In the genomic region with DNA sequence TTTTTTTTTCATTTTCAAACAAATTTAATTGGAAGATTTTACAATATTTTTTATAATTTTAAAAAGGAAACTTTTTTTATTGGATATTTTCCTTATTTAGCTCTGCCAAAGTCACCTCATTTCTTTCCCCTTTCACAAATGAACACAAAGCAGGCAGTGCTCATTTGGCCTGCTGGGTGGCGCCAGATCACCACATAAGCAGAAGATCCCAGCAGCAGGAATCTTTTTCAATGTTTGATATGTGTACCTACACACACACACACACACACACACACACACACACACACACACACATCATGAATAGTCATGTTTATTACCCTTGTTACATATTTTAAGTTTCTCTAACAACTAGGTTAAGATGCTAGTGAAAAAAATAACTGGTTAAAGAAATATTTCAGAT, we compare ENCODE assay signal across 11 mouse cellular contexts. TPM values are rescaled to one million over a fixed set of nuclear protein-coding genes. Genes with fewer than 3 reads are reported as not detected.
DNase-seq lines count a peak whose midpoint lies in the region; ATAC-seq and TF ChIP-seq lines count a peak whose summit lies in the region.
"Had no signal": no experiment of that assay in that cellular context is flagged by ENCODE, and none has a peak within 500 bp of the region (broad histone marks: within the 10 kb centered on the region; RNA-seq: fewer than 3 reads in every experiment).

No protein-coding gene starts in this region.

- H3K27ac ChIP-seq in forebrain, embryonic 13.5 days = no peak overlapping the region
- no peak overlapping the region for H3K27ac ChIP-seq in layer of hippocampus, adult 2 months

- peak; percentile 79 for TF ChIP-seq CTCF in layer of hippocampus, adult 2 months (conservative IDR thresholded peaks at IDR 0.05)

- no peak overlapping the region for H3K4me3 ChIP-seq in forebrain, embryonic 13.5 days
- no peak overlapping the region for H3K4me3 ChIP-seq in layer of hippocampus, adult 2 months

- H3K4me2 ChIP-seq in forebrain, embryonic 13.5 days = no peak overlapping the region

- WGBS in forebrain, embryonic 13.5 days = 0% methylated on average over 1 of the region's 1 CpGs

- no peaks in the 10 kb centered on the region for H3K9me3 ChIP-seq in forebrain, embryonic 13.5 days (replicated peaks)

- no peaks in the 10 kb centered on the region for H3K27me3 ChIP-seq in forebrain, embryonic 13.5 days
- no peaks in the 10 kb centered on the region for H3K27me3 ChIP-seq in splenic B cell, adult 2 months (ENCODE audit: control insufficient read depth, insufficient read depth, low read length, poor library complexity, severe bottlenecking)

- no peaks in the 10 kb centered on the region for H3K4me1 ChIP-seq in forebrain, embryonic 13.5 days

- H3K36me3 ChIP-seq in forebrain, embryonic 13.5 days (ENCODE audit: poor library complexity, severe bottlenecking) = no peaks in the 10 kb centered on the region
- no peaks in the 10 kb centered on the region for H3K36me3 ChIP-seq in splenic B cell, adult 2 months (ENCODE audit: control insufficient read depth, insufficient read depth, low read length, poor library complexity, severe bottlenecking)

- no peak overlapping the region for H3K9ac ChIP-seq in forebrain, embryonic 13.5 days

- peak; percentile 13 to 57 for DNase-seq in adrenal gland, adult (ENCODE audit: inconsistent age in 2 of 2, low spot score in 1 of 2)
- no peak for DNase-seq in adrenal gland, adult 8-10 months
- peak; percentile 5 to 14 for DNase-seq in spleen, postnatal 36 days (ENCODE audit: low spot score in 2 of 2)
- no peak for DNase-seq in spleen, postnatal 14 days (ENCODE audit: low spot score in 2 of 2)
- DNase-seq in layer of hippocampus, adult 2 months (ENCODE audit: low spot score in 2 of 2) = peak; percentile 55 to 61
- peak; percentile 39 for DNase-seq in mesoderm, embryonic 11.5 days (ENCODE audit: low read depth, low spot score)
- peak; percentile 68 for DNase-seq in splenic B cell, adult 2 months (ENCODE audit: low read depth, low spot score)

- peak; percentile 86 for ATAC-seq in forebrain, embryonic 13.5 days

RNA-seq across cellular contexts. Expression of a gene that starts 50.7 kb away (rescaled TPM):
- total RNA-seq in adrenal gland, adult 8-10 months (2022) = not detected
- polyA plus RNA-seq in forebrain, embryonic 13.5 days (2015; fragmentation: Nextera tagmentation; extraction: Ambion mirVana) = not detected in 2 replicates
- not detected for total RNA-seq in layer of hippocampus, adult 2 months (2021)
- total RNA-seq: heart, postnatal 36 days had no signal
- polyA plus RNA-seq: C2C12; stomach, embryonic 14.5 days had no signal

RNA-seq across cellular contexts. Expression of a gene that starts 54.4 kb away (rescaled TPM):
- total RNA-seq in adrenal gland, adult 8-10 months (2022) = not detected
- 0.49 and 1.4 TPM in 2 replicates for polyA plus RNA-seq in forebrain, embryonic 13.5 days (2015; fragmentation: Nextera tagmentation; extraction: Ambion mirVana)
- total RNA-seq in layer of hippocampus, adult 2 months (2021) = 1 to 10 TPM; 5.4 to 6.4 TPM
- total RNA-seq: heart, postnatal 36 days had no signal
- polyA plus RNA-seq: C2C12 had no signal

Comparison
In these comparisons a context has a peak if more than half of its experiments do, and no peak if none do; other contexts are left out.
1. DNase-seq: peak in adrenal gland, adult (2 of 2), spleen, postnatal 36 days (2 of 2), layer of hippocampus, adult 2 months (2 of 2), mesoderm, embryonic 11.5 days (single experiment) and splenic B cell, adult 2 months (single experiment); none in adrenal gland, adult 8-10 months (single experiment) and spleen, postnatal 14 days (0 of 2).
2. RNA of a gene that starts 54.4 kb away (total RNA-seq): 5.4 to 6.4 TPM in layer of hippocampus, adult 2 months; not detected in adrenal gland, adult 8-10 months; every median in the first group is over 4 times any median in the second.